Mouse (Mus musculus): ENCODE measurements around the gene Tecpr2. TPM values are rescaled to one million over a fixed set of nuclear protein-coding genes. Genes with fewer than 3 reads are reported as not detected.
"Not testable (repeated sequence)": the region's sequence is repeated elsewhere in the genome, so short reads cannot be mapped to it uniquely, and the experiment has no call there.

Tecpr2 gene
- polyA plus RNA-seq, 1 experiment from 2014 or later = 4.1 TPM

- Histone ChIP-seq H3K9me3 (ENCODE audit: control insufficient read depth, low read length) (no peaks in the 10 kb centered on the region), H3K4me1 (replicated peaks; ENCODE audit: control insufficient read depth, insufficient read depth, low read length) (peaks cover 17% of the 10 kb centered on the region), H3K4me3 (ENCODE audit: low read depth, low read length) (peak overlapping the region; percentile 64), H3K27ac (ENCODE audit: low read depth) (no peak overlapping the region), H3K27me3 (replicated peaks; ENCODE audit: control insufficient read depth, insufficient read depth, low read length) (no peaks in the 10 kb centered on the region), H3K36me3 (ENCODE audit: control insufficient read depth, insufficient read depth, low read length) (no peaks in the 10 kb centered on the region), H3K9ac (ENCODE audit: low read length) (no peak overlapping the region; the same call in 1 of the 2 replicates), H3K4me2 (ENCODE audit: low read length) (peak overlapping the region; percentile 69)
- no peak for DNase-seq (ENCODE audit: low spot score)
- ATAC-seq (replicated peaks; ENCODE audit: low FRiP score, low TSS enrichment, low read depth) = no peak
- whole genome bisulfite sequencing = 68% methylated on average over 6 of the region's 6 CpGs
Measured at GRCm38 (mm10) chr12:110846191-110846765, 42.8 kb upstream of the Tecpr2 start.

- DNase-seq (ENCODE audit: low spot score) (peak; percentile 94), ATAC-seq (replicated peaks; ENCODE audit: low FRiP score, low TSS enrichment, low read depth) (peak; percentile 85)
- Histone ChIP-seq H3K4me1 (replicated peaks; ENCODE audit: control insufficient read depth, insufficient read depth, low read length) (peaks cover 26% of the 10 kb centered on the region), H3K9me3 (ENCODE audit: control insufficient read depth, low read length) (no peaks in the 10 kb centered on the region), H3K36me3 (ENCODE audit: control insufficient read depth, insufficient read depth, low read length) (peaks cover 4% of the 10 kb centered on the region), H3K4me2 (ENCODE audit: low read length) (peak within 1 kb of the TSS; percentile 69), H3K4me3 (ENCODE audit: low read depth, low read length) (peak within 1 kb of the TSS; percentile 66), H3K27me3 (replicated peaks; ENCODE audit: control insufficient read depth, insufficient read depth, low read length) (no peaks in the 10 kb centered on the region), H3K9ac (ENCODE audit: low read length) (peak within 1 kb of the TSS; percentile 86), H3K27ac (ENCODE audit: low read depth) (peak within 1 kb of the TSS; percentile 82)
- WGBS = under 1% methylated on average over 74 of the region's 89 CpGs
Measured at GRCm38 (mm10) chr12:110850010-110850928, 38.8 kb upstream of the Tecpr2 start, which contains the start of gene Zfp839. Zfp839 (plus strand) TSS chr12:110850253.

GRCm38 (mm10) chr12:110850929-110851256, 38.2 kb upstream of the Tecpr2 start:
- DNase-seq (ENCODE audit: low spot score) = peak; percentile 54
- H3K9ac ChIP-seq (ENCODE audit: low read length) = peak overlapping the region; percentile 86
- 14% methylated on average over 9 of the region's 9 CpGs for WGBS
- H3K4me3 ChIP-seq (ENCODE audit: low read depth, low read length) = peak overlapping the region; percentile 66
- H3K4me1 ChIP-seq (replicated peaks; ENCODE audit: control insufficient read depth, insufficient read depth, low read length) = peaks cover 24% of the 10 kb centered on the region
- peak overlapping the region; percentile 69 for H3K4me2 ChIP-seq (ENCODE audit: low read length)
- no peaks in the 10 kb centered on the region for H3K27me3 ChIP-seq (replicated peaks; ENCODE audit: control insufficient read depth, insufficient read depth, low read length)
- H3K36me3 ChIP-seq (ENCODE audit: control insufficient read depth, insufficient read depth, low read length) = peaks cover 11% of the 10 kb centered on the region
- H3K9me3 ChIP-seq (ENCODE audit: control insufficient read depth, low read length) = no peaks in the 10 kb centered on the region
- ATAC-seq (replicated peaks; ENCODE audit: low FRiP score, low TSS enrichment, low read depth) = no peak
- H3K27ac ChIP-seq (ENCODE audit: low read depth) = peak overlapping the region; percentile 82

DNA sequence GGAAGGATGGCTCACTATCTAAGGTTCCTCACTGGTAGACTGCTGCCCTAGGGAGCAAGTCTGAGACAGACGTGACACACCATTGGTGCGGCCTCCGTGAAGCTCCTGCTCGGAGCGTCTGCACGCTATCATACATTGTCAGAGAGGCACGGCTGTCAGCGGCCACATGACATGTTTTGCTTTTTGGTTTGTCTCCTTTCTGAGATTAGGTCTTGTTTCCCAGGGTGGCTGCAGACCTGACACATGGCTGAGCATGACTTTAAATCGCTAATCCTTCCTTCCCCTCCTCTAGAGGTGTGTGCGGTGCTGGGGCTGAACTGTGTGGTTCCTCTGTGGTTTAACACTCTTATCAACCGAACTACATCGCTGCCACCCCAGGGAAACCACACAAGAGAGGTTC, 37.6 kb upstream of the Tecpr2 start:
- Histone ChIP-seq H3K9me3 (ENCODE audit: control insufficient read depth, low read length) (no peaks in the 10 kb centered on the region), H3K4me3 (ENCODE audit: low read depth, low read length) (peak overlapping the region; percentile 66; the same call in 1 of the 2 replicates), H3K9ac (ENCODE audit: low read length) (no peak overlapping the region; the same call in 1 of the 2 replicates), H3K4me1 (replicated peaks; ENCODE audit: control insufficient read depth, insufficient read depth, low read length) (peaks cover 19% of the 10 kb centered on the region), H3K27ac (ENCODE audit: low read depth) (no peak overlapping the region), H3K27me3 (replicated peaks; ENCODE audit: control insufficient read depth, insufficient read depth, low read length) (no peaks in the 10 kb centered on the region), H3K36me3 (ENCODE audit: control insufficient read depth, insufficient read depth, low read length) (peaks cover 16% of the 10 kb centered on the region), H3K4me2 (ENCODE audit: low read length) (peak overlapping the region; percentile 69)
- no peak for ATAC-seq (replicated peaks; ENCODE audit: low FRiP score, low TSS enrichment, low read depth)
- DNase-seq (ENCODE audit: low spot score) = no peak
- 70% methylated on average over 12 of the region's 12 CpGs for WGBS

DNA sequence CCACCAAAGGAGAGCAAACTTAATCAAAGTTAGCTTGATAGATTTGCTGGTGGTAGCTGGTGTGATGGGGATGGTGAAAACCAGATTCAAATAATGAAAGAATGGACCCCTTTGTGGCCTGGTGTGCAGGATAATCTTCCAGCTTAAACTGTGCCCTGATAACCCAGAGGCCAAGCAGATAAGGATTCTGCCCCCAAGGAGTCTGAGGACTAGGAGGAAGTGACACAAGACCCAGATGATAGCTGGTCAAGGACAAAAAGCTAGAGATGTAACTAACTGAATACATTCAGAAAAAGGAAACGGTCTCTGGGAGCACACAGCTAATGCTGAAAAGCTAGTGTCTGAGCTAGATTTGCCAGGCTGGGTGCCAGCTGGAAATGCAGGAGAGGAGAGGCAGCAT, 37.1 kb upstream of the Tecpr2 start:
- 62% methylated on average over 1 of the region's 1 CpGs for WGBS
- H3K4me1 ChIP-seq (replicated peaks; ENCODE audit: control insufficient read depth, insufficient read depth, low read length) = peaks cover 19% of the 10 kb centered on the region
- H3K9ac ChIP-seq (ENCODE audit: low read length) = no peak overlapping the region
- H3K36me3 ChIP-seq (ENCODE audit: control insufficient read depth, insufficient read depth, low read length) = peaks cover 18% of the 10 kb centered on the region
- DNase-seq (ENCODE audit: low spot score) = no peak
- no peak for ATAC-seq (replicated peaks; ENCODE audit: low FRiP score, low TSS enrichment, low read depth)
- H3K4me2 ChIP-seq (ENCODE audit: low read length) = no peak overlapping the region
- no peak overlapping the region for H3K27ac ChIP-seq (ENCODE audit: low read depth)
- no peaks in the 10 kb centered on the region for H3K9me3 ChIP-seq (ENCODE audit: control insufficient read depth, low read length)
- no peak overlapping the region for H3K4me3 ChIP-seq (ENCODE audit: low read depth, low read length)
- H3K27me3 ChIP-seq (replicated peaks; ENCODE audit: control insufficient read depth, insufficient read depth, low read length) = no peaks in the 10 kb centered on the region

- Histone ChIP-seq H3K27me3 (replicated peaks; ENCODE audit: control insufficient read depth, insufficient read depth, low read length) (no peaks in the 10 kb centered on the region), H3K4me1 (replicated peaks; ENCODE audit: control insufficient read depth, insufficient read depth, low read length) (peaks cover 13% of the 10 kb centered on the region; the same call in 1 of the 2 replicates), H3K36me3 (ENCODE audit: control insufficient read depth, insufficient read depth, low read length) (peaks cover 21% of the 10 kb centered on the region), H3K9ac (ENCODE audit: low read length) (no peak overlapping the region), H3K4me2 (ENCODE audit: low read length) (no peak overlapping the region), H3K27ac (ENCODE audit: low read depth) (no peak overlapping the region), H3K4me3 (ENCODE audit: low read depth, low read length) (no peak overlapping the region), H3K9me3 (ENCODE audit: control insufficient read depth, low read length) (no peaks in the 10 kb centered on the region)
- ATAC-seq (replicated peaks; ENCODE audit: low FRiP score, low TSS enrichment, low read depth) (no peak), DNase-seq (ENCODE audit: low spot score) (no peak)
- WGBS = 89% methylated on average over 32 of the region's 32 CpGs
Measured at GRCm38 (mm10) chr12:110854786-110855737, 34.0 kb upstream of the Tecpr2 start.

DNA sequence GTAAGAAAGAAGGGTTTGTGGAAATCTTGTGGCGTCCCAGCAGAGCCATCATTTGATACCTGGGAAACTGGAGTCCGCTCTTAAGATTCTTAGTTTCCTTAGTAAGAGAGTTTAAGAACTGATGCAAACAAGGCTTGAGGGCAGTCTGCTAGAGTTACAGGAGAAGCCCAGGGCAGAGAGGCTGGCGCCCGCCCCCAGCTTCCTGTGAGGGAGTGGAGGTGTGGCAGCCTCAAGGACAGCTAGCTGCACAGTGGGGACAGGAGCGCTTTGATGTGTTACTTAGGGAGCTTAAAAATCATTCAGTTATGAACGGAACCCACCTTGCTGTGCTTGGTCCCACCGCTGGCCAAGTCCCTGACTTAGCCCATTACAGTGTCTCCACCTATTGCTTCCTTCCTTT, 31.9 kb upstream of the Tecpr2 start:
- 82% methylated on average over 7 of the region's 7 CpGs for WGBS

DNA sequence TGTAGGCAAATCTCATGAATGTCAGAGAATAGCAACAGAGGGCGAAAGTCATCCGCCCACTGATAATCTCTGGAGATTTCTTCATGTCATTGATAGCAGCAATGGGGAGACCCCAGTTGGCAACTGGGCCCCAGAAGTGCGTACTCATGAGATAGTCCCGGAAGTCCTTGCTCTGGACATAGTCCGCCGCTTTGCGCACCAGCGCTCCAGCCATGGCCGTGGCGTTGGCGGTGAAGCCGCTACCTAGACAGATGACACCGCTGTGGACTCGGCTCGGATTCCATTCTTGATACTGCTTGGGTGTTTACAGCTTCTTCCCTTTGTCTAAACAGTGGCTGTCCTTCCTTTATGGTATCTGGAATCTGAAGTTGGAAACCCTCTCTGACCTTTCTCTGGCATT, 30.4 kb upstream of the Tecpr2 start:
- H3K36me3 ChIP-seq (ENCODE audit: control insufficient read depth, insufficient read depth, low read length) = peaks cover 39% of the 10 kb centered on the region
- 88% methylated on average over 15 of the region's 15 CpGs for WGBS
- not testable (repeated sequence) for DNase-seq (ENCODE audit: low spot score)

More for the DNA sequence above, 31.9 kb upstream of the Tecpr2 start:
- Histone ChIP-seq H3K9me3 (ENCODE audit: control insufficient read depth, low read length) (no peaks in the 10 kb centered on the region), H3K4me1 (replicated peaks; ENCODE audit: control insufficient read depth, insufficient read depth, low read length) (no peaks in the 10 kb centered on the region), H3K36me3 (ENCODE audit: control insufficient read depth, insufficient read depth, low read length) (peaks cover 35% of the 10 kb centered on the region), H3K4me3 (ENCODE audit: low read depth, low read length) (no peak overlapping the region), H3K27ac (ENCODE audit: low read depth) (no peak overlapping the region), H3K27me3 (replicated peaks; ENCODE audit: control insufficient read depth, insufficient read depth, low read length) (no peaks in the 10 kb centered on the region), H3K4me2 (ENCODE audit: low read length) (no peak overlapping the region), H3K9ac (ENCODE audit: low read length) (no peak overlapping the region)
- ATAC-seq (replicated peaks; ENCODE audit: low FRiP score, low TSS enrichment, low read depth) (no peak), DNase-seq (ENCODE audit: low spot score) (no peak)

More for the DNA sequence above, 30.4 kb upstream of the Tecpr2 start:
- not testable (repeated sequence) for H3K9ac ChIP-seq (ENCODE audit: low read length); H3K4me2 ChIP-seq (ENCODE audit: low read length); H3K4me1 ChIP-seq (replicated peaks; ENCODE audit: control insufficient read depth, insufficient read depth, low read length); H3K27me3 ChIP-seq (replicated peaks; ENCODE audit: control insufficient read depth, insufficient read depth, low read length); H3K27ac ChIP-seq (ENCODE audit: low read depth); ATAC-seq (replicated peaks; ENCODE audit: low FRiP score, low TSS enrichment, low read depth); H3K9me3 ChIP-seq (ENCODE audit: control insufficient read depth, low read length); H3K4me3 ChIP-seq (ENCODE audit: low read depth, low read length)

Measured in intestine, embryonic 14.5 days (tissue).